Mouse (Mus musculus) urinary bladder, postnatal 25 days (tissue): ENCODE results near the gene Slc22a8.
A peak's percentile ranks its signal among the peaks of the same experiment; 100 is the strongest.

ENCODE experiments used
- DNase-seq: peaks from one replicate; pipeline ENCODE4 v3.0.0; 2022; ENCODE audit warnings: low spot score

Slc22a8 gene

DNA sequence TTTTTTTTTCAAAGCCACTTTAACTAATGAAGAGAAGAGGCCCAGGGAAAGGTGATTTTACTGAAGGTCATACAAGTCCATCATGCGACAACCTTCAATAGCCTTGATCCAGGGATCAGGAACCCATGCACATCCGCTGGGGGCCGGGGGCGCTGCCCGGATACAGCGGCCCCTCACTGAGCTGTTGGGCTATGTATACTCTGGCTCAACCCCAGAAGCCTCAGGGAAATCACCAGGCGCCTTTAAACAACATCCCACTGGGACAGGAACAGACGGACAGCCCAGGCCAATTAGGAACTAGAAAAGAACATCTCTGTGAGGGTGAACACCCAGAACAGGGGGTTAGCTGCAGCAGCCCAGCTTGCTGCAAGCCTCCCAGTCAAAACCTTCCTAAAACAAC, at the start of gene Slc22a8:
Gene Slc22a8, plus strand, starts transcription at position 301 of the 400 bp plus-strand sequence.
- DNase-seq, result no peak

DNA sequence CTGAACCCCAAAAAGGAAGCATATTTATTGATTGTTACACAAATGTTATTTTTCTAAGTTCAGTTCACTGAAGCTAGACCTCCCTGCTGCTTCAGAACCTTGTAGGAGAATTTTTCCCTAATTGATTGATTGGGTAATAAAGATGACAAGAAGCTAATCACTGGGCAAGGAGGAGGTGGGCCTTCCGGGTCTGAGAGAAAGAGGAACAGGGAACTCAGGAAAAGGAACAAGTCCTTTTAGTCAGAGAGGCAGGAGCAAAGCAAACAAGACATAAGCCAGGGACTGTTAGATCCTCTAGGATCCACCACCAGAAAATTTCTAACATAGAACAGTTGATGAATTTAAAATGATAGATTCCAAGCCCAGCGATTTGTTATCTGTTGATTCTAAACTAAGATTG, 32.2 kb upstream of the Slc22a8 start:
- DNase-seq, result no peak

DNA sequence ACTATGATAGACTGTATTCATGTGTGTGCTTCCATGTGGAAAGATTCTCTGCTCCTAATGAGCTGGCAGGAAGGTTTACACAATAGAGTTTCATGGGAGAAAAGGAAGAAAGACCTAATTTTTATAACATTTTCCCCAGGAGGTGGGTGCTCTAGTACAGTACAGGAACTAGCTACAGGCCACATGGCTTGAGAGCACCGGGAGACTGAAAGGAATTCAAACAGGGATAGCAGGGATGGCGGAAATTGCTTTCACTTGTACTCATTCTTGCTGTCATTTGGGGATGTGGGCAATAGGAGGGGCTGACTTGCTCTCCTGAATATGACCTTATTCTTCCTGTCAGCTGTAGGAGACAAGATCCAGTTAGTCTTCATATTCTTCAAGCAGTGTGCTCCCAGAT, 27.0 kb upstream of the Slc22a8 start:
- no peak for DNase-seq

DNA sequence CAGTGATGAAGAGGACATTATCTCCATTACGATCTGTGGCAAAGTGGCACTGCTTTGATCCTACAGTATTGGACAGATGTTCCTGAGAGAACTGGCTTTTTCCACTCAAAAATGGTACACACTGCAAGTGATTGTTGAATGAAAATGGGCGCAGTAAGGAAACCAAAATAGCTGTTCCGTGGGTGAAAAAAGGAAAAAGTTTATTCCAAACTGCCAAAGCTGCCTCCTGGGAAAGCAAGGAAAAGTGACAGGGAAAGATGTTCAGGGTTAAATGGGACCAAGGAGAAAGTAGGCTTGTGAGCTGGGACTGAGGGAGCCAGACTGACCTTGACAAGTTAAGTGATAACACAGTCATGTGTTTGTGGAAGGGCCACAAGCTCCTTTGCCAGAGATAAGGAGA, 26.6 kb upstream of the Slc22a8 start:
- no peak for DNase-seq

DNA sequence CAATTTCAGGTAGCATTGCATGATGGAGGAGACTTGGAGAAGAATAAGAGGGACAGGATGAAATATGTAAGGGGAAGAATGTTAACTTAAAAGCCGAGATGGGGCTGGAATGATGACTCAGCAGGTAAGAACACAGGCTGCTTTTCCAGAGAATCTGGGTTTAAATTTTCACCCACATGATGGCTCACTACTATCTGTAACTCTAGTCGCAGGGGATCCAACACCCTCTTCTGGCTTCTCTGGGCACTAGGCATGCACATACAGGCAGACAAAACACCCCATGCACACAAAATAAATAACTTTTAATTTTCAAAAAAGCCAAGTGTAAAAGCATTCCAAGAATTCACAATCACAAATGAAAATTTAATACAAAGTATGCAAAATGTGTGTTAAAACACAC, 25.8 kb upstream of the Slc22a8 start:
- DNase-seq, result no peak

DNA sequence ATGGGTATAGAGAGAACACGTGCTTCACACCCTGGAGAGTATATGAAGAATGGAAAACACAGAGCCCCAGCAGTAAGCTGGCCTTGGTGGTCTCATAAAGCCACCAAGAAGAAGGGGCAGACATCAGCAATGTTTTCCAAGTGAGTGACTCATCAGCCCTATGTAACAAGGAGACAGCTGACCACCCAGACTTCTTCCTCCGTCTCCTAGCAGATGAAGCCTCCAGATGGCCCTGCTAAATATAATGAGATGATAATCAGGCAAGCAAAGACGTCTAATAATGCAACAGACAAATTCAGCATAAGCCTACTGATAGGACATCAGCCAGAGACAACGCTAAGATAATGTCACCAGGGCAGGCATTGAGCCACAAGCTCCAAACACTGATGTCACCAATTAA, 25.1 kb upstream of the Slc22a8 start:
- no peak for DNase-seq

DNA sequence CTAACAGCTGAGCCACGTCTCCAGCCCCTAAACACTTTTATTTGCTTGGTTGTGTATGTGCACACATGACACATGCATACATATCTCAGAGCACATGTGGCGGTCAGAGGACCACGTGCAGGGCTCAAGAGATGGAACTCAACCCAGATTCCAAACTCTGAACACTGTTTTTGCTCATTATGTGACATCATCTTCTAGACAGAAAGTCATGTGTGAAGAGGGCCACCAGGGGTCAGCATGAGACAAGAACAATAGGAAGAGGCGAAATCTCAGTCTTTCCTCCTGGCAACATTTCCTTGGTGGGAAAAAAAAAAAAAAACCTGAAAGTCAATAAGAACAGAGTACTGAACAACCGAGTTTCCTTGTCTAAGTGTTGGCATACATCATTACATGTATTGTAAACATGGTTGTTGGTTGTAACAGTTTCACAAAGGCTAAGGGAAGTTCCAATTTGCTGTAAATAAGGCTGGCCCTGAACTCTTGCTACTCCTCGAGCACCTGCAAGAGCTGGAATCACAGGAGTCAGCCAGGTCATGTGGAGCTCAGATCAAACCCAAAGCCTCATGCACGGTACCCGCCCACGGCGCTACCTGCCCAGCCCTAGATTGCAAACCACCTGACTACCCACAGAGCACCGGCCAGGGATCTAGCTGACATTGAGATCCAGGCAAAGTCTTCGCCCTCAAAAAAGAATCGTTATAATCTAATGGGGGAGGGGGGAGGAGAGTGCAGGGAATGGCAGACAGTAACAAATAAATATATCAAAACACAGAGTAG, 23.8 kb upstream of the Slc22a8 start:
- no peak for DNase-seq

DNA sequence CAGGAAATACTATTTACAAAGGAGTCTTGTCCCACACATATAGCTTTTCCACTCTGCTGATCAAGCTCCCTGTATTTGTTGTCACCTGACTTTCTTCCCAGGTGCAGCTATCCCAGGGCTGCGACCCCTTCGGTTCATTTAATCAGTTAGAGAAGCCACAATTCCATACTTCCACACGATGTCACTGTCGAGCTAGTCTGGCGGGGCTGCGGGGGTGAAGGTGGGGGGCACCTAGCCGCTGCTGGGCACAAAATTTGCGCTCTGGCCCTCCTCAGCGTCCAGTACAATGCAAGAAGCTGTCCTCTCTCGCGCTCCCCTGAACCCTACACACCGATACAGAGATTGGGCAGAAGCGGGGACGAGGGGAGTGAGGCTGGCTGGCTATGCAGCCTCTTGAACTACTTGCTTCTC, 21.6 kb upstream of the Slc22a8 start:
- no peak for DNase-seq

DNA sequence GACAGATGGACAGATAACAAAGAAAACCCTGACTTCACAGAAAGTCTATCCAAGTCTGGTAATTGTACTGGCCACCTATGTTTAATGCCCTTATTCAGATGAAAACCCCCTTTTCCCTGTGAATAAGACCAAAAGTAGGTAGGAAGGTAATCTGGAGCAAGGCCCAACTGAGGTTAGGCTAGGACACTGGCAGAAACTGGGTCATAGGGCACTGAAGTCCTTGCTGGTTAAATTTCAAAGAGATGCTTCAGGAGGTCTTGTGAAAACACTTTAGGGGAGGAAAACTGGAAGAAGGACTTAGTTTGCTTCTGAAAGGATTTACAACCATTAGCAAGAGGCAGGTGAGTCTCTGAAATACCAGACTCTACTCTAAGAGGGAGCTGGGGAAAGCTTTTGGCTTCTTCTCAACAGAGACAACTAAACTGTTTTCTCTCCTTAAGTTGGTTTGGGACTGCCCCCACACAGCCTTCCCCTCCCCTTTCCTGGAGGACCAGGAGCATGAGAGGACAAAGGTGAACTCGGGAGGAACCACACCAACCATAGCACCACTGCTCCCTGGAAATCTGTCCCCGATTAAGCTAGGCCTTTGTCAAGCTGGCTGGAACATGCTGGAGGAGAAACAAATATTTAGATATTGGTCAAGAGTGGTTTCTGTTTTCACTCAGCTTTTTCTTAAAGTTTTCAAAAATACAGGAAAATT, 20.6 kb upstream of the Slc22a8 start:
- DNase-seq, result no peak

DNA sequence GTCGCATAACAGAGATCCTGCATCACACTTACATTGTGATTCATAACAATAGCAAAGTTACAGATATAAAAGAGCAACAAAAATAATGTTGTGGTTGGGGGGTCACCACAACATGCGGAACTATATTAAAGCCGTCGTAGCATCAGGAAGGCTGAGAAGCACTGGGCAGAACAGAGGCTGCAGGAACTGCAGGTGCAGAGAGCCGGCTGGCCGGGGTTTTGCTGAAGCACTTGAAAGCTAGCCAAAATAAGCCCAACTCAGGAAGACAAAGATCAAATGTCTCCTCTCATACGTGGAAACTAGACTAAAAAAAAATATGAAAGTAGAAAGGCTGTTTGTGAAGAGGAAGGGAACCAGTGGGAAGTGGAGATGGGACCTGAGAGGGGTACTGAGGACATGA, 19.3 kb upstream of the Slc22a8 start:
- no peak for DNase-seq

DNA sequence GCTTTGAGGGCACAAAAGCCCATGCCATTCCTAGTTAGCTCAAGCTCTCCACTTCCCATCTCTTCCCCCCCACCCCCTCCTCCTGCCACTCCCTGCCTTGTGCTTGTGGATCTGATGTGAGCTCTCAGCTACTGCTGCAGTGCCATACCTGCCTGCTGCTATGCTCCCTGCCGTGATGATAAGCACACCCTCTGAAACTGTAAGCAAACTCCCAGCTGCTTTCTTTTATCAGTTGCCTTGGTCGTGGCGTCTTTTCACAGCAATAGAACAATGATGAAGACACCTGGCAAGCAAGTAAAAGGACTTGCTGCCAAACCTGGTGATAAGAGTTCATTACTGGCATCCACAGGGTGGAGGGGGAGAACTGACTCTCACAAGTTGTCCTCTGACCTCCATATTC, 18.6 kb upstream of the Slc22a8 start:
- DNase-seq, result no peak

DNA sequence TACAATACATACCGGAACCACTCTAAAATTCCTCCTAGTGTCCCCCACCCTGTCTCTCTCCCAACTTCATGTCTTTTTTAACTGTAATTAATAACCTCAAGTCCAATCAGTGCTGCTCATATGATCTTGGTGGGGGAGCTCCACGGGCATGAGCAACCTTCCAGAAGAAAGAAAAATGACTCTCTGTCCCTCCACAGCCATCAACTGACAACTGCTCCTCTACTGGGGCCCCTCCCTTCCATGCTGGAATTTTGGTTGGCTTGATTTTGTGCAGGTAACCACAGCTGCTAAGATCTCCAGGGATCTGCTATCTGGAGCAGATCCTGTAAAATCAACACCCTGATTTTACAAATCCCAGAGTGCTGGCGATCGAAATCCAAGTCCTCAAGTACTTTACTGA, 13.6 kb upstream of the Slc22a8 start:
- no peak for DNase-seq

DNA sequence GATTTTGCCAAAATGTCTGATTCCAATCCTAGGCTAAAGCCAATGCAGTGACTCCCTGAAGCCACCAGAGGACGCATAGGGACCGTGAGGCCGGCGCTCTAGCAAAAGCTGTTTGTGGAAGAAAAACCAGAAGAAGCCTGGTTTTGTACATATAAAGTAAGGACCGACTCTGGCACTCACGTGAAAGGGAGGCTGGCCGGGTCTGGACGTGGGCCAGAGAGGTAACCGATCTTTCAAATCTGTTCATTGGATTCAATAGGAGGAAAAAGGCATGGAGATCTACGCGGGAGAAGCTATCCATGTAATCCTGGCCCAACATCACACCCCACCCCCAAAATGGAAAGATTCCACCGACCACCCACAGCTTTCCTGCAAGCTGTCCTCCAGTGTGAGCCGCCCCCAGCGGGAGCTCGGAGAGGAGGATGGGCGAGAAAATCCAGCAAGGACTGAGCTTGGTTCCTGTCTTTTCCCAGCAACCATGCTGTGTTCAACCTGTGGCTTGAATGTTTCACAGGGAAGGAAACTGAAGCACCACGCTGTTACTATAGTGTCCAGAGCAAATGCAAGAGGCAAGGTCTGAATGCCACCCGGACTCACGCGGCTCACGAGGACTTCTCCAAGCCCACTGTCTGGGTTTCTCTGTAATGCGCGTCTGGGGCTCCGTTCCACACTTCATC, 12.6 kb upstream of the Slc22a8 start:
- DNase-seq, result peak; percentile 46

DNA sequence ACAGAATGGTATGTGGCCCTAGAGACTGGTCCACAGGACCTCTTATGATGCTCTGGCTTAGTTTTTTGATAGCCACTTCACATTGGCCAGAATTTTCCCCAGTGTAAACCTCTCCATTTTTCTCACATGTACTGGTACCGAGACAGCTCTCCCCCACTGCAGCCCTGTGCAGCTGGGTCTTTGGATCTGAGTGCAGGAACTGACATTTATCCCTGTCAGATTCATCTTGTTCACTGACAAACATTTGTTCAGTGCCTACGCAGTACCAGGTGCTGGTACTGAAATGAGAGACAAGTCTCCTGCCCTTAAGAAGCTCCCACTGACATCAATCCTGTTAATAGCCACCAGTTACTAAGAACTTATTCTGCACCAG, 12.1 kb upstream of the Slc22a8 start:
- no peak for DNase-seq

DNA sequence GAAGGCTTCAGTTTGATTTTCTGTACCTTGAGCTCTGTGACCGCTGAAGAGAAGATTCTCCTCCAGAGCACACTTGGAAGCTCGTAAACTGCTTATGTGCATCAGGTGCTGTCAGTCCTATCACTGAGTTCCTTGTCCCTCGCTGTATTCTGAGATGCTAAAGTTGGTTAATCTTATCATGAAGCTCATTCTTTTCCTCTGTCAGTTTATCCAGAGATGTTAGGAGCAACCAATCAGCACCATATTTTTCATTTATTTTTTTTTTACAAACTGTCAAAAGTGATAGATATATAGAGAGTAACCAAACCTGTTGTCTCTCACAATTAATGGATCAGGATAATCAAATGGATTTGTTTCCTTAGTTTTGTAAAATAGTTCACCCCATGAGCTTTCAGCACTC, 5.8 kb upstream of the Slc22a8 start:
- DNase-seq, result no peak

DNA sequence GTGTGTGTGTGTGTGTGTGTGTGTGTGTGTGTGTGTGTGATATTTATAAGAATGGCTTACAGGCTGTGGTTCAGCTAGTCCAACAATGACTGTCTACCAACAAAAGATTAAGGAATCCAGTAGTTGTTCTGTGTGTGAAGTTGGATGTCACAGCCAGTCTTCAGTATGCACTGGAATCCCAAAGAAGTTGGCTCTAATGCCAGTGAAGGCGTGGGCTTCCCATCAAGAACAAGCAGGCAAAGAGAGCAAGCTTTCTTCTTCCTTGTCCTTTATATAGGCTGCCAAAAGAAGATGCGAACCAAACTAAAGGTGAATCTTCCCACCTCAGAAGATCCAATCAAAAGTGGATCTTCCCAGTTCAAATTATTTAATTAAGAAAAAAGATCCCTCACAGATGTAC, 5.2 kb upstream of the Slc22a8 start:
- DNase-seq, result no peak

DNA sequence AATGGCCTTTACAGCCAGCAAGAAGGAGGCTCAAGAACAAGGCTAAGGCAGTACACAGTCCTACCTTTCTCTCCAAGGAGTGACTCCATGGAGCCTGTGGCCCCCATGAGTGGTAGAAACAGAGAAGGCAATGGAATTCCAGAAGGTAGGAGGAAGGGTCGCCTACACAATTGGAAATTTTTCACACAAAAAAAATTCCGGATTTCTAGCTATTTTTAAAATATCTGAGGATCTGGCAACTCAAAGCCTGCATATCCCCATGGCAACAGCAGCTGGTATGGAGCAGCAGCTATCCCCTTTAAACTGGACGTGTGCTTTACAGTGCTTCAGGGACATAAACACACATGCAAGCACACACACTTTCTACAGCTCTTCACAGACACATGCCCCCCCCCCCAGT, 4.7 kb upstream of the Slc22a8 start:
- DNase-seq, result no peak

DNA sequence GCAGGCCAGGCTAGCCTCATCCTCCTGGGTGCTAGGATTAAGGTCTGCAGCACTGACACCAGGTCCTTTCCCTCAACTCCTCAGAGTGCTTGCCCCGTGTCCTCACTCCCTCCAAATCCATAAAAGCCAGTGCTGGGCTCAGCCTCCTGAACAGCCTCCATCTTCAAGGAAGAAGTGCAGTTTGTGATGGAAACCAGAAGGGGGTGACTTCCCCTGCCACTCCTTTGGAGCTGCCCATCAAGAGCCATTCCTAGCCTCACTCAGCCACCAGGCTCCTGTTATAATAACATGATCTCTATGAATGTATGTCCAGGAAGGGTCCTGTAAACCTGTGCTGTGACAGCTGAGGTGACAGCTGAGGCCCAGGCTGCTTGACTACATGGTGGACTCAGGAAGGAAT, 3.7 kb upstream of the Slc22a8 start:
- DNase-seq, result no peak

DNA sequence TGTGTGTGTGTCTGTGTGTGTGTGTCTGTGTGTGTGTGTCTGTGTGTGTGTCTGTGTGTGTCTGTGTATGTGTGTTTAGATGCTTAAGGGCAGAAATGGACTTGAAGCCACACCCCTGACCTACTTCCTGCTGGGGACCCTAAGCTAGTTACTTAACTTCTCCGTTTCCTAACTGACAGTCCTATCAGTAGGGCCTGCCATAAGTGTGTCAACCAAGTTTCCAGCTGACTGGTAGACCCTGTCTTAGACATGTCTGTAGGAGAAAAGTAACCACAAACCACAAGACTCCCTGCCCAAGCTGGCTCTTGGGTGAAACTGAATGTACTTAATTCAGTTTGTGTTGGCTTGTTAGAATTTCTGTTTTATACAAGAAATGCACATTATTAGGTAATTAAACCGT, 1.1 kb downstream of the Slc22a8 start:
- no peak for DNase-seq

DNA sequence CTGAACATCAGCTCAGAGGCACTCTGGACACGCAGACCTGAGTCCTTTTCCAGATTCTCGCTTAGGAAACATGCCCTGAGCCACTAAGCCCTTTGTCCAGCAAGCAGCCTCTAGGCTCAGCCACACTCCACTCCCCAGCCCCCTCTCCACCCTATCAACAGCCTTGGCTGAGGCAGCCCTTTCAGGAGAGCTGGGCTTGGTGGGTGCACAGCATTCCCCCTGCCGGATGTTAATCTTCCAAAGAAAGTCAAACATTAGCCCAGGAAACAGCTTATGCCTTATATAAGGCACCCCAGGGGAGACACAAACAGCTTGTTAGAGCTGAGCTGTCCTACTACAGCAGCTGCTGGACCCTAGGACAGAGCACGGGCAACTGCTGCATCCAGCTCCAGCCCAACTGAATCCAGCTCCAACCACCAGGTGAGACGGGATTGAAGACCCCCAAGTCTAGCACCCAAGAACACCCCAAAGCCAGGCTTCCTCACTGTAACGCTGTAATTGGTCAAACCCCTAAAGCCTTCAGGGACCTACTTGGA, 1.9 kb downstream of the Slc22a8 start:
- DNase-seq, result no peak

DNA sequence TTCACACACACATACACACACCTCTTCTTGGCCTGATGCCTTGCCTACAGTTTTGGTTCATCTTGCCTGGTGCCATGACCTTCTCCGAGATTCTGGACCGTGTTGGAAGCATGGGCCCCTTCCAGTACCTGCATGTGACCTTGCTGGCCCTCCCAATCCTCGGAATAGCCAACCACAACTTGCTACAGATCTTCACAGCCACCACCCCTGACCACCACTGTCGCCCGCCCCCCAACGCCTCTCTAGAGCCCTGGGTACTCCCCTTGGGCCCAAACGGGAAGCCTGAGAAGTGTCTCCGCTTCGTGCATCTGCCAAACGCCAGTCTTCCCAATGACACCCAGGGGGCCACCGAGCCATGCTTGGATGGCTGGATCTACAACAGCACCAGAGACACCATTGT, 2.8 kb downstream of the Slc22a8 start:
- no peak for DNase-seq

DNA sequence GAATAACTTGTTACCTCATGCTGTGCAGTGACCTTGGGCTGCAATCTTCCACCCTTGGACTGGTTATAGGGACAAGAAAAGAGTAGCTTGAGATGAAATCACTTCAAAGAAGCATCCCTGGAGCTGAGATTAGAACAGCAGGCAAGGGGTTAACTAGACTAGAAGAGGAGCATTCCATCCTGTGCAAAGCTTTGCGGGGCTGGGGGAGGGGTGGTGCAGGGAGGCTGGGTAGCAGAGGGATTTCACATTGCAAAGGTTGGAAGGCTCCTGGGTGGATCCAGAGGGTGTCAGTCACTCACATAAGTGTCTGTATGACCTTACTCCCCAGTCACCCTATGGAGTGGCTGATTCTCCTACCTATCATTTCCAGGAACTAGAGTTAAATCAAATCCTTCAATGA, 3.5 kb downstream of the Slc22a8 start:
- no peak for DNase-seq

DNA sequence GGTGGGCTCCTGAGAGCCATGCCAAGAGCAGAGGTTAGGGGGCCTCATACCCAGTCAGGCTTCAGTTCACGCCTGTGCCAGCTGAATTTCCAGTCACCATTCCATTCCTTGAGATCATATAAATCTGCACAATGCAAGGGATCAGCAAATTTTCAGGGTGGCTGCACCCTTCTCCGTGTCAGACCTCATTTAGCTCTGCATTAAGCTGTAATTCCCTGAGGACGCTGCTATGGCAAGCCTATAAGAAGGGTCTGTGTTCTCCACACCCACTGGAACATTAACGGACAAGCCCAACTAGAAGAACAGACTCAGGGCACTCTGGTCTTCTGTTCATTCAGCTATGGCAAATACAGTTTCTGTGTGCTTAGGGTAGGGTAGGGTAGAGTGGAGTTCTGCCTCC, 6.2 kb downstream of the Slc22a8 start:
- DNase-seq, result no peak
